Mouse (Mus musculus): ENCODE data around the gene Gbp2b.
A peak's percentile ranks its signal among the peaks of the same experiment; 100 is the strongest.
"Not testable (repeated sequence)": the region's sequence is repeated elsewhere in the genome, so short reads cannot be mapped to it uniquely, and the experiment has no call there.

Gene Gbp2b

DNA sequence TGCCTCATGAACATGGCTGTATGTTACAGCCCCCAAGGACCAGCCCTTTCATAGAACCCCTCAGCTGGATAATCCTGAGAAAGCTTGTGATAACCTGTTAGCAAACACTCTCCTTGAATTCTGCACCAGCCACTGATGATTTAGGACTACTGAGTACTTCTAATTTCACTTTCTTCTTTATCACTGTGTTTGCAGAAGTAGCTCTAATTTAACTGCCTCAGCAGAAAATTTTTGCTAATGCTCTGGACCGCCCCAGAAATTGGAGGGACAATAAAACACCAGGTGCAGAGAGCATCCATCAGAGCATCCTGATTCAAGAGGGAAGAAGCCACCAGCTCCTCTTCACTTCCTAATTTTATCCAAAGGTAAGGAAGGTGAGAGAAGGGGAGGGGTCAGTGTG is at the start of gene Gbp2b:
TSS of gene Gbp2b (plus strand) at position 301 of the 400 bp plus-strand sequence.
- no peak for DNase-seq (ENCODE audit: low spot score)

DNA sequence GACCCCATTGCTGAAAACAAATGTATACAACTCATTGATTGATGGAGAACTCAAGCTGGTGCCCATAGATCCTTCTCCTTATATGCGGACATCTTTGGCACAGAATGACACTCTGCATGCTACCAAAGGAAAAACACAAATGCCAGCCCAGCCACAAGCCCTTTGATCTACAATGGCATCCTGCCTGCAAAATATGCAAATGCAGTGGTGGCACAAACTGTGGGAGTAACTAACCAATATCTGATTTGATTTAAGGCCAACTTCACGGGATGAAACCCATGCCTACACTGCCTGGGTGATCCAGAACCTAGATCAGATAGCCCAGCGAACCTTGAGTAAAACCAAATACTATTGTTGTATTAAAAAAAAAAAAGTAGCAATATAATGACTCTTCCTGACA is 48.0 kb upstream of the Gbp2b start:
- no peak for DNase-seq (ENCODE audit: low spot score)

DNA sequence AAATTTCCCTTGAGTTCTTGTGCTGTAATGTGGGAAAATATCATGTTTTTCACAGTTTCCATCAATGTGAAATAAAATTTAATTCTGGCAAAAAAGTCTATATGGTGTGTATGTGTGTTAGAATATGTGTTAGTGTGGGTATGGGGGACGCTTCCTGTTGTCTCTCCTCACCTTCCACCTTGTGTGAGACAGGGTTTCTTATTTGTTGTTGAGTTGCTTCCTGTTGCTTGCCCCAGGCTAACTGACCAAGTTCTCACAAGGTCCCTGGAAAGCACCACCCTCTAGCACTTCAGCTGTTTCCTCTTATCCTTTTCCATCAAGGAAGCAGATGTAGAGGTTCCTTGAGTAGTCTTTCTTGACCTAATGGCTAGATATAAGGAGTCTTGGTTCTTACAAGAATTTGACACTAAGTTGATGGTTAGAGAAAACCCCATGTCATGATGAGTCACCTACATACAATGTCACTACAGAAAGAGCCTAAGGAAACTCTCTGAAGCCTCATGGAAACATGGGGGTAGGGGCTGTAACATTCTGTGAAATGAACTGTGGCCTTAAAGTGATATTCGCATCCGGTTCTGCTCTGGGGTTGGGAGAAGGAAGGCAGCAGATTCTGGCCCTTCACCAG is 44.5 kb upstream of the Gbp2b start:
- DNase-seq (ENCODE audit: low spot score) = no peak

DNA sequence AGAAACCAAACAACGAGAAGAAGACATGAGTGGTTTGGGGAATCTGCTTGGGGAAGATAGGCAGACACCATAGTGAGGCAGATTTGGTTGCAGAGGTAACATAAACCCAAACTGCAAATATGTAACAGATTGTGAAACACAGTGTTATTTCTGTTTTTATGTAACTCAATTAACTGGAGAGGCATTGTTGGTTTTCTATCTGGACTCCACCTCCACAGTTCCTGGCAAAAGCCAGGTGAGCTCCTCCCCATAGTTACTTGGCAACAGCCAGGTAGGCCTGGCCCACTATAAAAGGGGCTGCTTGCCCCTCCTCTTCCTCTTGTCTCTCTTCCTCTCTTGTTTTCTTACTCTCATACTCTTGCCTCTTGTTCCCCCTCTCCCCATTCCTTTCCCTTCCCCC is 40.0 kb upstream of the Gbp2b start:
- DNase-seq (ENCODE audit: low spot score) = no peak

DNA sequence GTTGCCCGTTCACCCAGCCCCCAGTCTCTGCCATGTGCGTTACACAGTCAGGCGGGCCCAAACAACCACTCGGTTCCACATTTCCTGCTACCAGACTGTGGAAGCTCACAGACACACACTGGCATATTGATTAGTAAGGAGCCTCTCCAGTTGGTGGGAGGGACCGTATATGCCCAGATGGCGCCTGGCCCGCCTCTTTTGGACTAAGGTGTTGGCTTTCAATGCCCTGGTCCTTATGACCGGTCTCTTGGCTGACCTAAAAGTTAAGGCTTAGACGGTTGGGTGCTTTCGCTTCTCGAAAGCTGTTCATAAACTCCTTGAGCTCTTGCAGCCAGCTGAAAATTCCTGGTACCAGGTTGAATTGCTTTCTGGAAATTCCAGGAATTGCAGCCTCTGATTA is 39.0 kb upstream of the Gbp2b start:
- DNase-seq (ENCODE audit: low spot score) = no peak

DNA sequence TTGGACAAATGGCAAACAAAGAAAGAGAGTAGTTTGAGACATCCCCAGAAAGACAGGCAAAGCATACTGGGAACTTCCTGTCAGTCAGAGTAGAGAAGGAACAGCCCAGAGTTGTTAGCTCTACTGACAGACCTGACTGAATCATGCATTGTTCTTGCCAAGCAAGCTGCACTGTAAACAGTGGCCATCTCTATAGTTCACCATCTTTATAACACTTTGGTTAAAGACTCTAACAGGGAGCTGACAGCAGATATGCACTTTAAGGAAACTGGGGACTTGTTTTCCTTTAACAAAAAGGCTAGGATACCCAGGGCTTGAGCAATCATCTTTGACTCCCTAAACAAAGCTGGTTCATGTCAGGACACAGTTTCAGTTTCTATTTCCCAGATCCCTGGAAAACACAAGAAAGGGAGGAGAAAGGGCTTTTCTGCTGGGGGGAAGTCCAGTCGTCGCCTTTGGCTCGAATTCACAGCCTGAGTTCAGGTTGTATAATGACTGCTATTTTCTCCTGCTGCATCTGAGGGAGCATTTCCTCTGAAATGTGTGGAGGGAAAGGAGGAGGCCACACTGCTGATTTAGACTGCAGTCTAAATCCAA is 34.9 kb upstream of the Gbp2b start, which contains the start of gene Gbp3:
TSS of gene Gbp3 (plus strand) at position 395 of the 597 bp plus-strand sequence.
- DNase-seq (ENCODE audit: low spot score) = peak; percentile 23

DNA sequence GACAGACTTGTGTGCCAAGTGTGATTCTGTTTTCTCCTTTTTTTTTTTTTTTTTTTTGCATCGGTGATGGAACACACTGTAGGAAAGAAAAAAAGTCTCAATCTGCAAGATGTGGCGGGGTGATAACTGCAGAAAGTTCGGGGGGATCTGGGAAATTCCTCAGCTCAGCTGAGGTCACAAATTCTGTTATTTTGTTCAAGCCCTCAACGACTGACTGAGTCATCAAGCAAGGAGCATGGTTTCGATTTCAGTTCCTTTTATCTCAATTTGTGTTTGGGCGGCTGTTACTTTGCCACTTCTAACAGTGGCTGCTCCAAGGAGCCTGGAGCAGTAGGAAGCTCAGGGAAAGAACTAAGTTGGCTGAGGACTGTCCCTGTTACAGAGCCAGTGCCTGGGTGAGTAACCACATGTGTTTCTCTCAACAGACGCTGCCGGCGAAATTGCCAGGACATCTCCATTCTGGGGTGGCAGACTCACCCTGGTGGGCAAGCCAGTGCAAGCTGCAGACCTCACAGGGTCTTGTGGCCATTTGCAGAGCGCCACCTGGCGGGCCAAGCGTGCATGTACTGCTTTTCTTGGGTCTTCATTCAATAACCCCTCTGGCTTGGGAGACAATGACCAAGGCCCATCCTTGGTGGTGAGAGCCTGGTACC is 34.2 kb upstream of the Gbp2b start:
- DNase-seq (ENCODE audit: low spot score) = peak; percentile 86

DNA sequence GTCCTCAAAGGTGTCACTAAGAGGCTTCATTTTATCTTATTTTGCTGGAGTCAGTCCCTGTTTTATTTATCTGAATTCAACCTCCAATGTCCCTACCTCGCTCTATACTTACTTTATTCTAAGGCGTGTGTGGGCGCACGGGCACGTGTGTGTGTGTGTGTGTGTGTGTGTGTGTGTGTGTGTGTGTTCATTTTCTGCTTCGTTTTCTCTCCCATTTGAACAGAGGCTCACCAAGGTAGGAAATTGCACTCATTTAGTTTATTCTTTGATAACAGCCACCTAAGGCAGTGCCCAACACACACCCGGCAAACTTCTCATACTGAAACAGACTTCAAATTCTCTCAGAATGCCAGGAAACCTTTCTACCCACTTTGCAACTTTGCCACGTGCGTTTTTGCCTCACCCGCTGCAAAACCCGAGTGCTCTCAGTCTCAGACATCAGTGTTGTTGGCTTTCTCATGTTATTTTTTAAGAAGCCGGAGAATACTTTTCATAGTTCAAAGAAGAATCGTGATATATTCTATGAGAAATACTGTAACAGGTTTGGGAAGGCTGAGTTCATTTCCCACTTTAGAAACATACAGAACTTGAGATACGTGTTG is 33.5 kb upstream of the Gbp2b start:
- no peak for DNase-seq (ENCODE audit: low spot score)

DNA sequence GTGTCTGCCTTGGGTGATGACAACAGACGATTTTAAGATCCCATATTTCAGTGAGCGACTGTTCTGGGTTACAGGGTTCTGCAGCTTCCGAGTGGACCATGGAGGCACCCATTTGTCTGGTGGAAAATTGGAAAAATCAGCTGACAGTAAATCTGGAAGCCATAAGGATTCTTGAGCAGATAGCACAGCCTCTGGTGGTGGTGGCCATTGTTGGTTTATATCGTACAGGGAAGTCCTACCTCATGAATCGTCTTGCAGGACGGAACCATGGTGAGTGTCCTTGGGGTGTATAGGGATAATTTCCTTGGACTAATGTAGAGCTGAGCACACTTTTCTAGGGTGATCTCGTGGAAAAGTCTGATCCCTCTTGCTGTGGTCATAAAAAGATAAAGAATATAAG is 33.0 kb upstream of the Gbp2b start:
- no peak for DNase-seq (ENCODE audit: low spot score)

DNA sequence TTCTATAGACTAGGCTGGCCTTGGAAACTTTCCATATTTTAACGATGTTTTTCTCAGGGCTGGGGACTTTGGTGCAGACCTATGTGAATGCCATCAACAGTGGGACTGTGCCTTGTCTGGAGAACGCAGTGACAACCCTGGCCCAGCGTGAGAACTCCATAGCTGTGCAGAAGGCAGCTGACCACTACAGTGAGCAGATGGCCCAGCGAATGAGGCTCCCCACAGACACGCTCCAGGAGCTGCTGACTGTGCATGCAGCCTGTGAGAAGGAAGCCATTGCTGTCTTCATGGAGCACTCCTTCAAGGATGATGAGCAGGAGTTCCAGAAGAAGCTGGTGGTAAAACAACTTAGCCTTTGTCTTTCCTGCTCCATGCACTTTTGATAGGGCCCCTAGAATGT is 27.2 kb upstream of the Gbp2b start:
- not testable (repeated sequence) for DNase-seq (ENCODE audit: low spot score)

DNA sequence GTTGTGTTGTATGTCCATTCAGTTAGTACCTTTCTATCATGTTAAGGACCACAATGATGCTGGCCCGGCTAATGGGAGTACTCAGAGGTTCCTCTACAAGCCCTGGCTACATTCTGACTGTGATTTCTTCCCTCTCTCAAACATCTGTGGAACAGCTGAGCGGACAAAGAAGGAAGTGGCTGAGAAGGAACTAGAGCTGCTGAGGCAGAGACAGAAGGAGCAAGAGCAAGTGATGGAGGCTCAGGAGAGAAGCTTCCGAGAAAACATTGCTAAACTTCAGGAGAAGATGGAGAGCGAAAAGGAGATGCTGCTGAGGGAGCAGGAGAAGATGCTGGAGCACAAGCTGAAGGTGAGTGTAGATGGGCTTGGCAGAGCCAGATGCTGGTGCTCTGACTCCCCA is 23.9 kb upstream of the Gbp2b start:
- DNase-seq (ENCODE audit: low spot score) = no peak

DNA sequence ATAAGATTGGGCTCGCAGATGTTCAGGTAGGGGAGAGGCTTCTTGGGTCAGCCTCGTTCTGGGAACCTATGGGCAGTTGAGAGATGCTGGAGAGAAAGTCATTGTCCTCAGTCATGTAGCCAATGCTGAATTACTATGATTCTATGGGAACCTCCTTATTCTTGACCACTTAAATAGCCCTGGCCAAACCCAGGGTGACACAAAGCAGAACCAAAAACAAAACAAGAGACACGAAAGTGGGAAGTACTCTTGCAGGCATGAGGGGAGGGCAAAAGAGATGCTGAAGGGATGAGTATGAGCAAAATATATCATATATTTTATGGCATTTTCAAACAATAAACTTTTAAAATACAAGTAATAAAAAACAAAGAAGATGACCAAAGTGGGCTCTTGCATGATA is 17.5 kb upstream of the Gbp2b start:
- no peak for DNase-seq (ENCODE audit: low spot score)

DNA sequence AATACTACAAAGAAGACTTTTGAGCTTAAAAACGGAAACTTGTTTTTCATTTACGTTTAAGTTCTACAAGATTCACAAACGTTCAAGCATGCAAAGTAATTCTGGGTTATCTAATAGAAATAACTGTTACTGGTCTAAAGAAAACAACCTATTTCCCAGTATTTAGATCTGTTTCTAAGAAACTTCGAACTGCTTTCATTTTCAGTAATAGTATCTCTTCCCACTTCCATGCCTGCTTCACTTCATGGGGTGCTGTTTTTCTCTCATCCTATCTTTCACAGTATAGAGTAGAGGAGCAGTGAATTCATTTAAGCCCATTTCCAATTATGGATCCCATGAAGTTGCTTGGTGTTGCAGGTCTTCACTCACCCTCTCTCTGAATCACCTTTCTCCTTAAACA is 16.3 kb upstream of the Gbp2b start:
- DNase-seq (ENCODE audit: low spot score) = no peak

DNA sequence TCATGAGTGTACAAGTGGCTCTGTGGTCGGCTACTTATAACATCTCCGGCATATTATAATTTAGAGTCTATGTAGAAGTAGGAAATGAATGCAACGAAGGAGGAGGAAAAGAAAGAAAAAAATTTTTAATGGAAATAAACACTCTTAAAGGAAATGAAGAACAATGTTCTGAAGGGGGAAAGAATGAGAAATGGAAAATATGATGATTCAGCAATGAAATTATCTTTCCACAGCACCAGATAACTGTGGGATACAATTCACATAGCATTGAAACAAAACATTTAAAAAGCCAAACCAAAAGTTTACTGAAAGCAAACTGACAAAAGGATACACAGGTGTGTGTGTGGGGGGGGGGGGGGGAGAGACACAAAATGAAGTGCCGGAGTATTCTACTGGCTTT is 11.6 kb upstream of the Gbp2b start:
- DNase-seq (ENCODE audit: low spot score) = no peak

DNA sequence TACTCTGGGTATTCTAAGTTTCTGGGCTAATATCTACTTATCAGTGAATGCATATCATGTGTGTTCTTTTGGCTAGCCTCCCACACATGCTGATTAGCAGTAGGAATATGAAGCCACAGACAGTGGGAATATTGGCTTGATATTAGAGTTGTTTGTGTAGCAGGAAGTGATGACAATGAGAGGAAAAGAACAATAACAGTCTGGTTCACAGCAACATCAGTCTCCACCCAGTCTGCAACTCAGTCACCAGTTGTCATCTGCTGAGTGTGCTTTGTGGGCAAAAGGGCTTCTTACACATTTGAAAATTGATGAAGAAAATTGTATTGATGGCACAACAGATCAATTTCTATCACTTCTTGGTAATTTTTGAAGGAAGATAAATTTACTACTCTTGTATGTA is 7.3 kb upstream of the Gbp2b start:
- DNase-seq (ENCODE audit: low spot score) = no peak

DNA sequence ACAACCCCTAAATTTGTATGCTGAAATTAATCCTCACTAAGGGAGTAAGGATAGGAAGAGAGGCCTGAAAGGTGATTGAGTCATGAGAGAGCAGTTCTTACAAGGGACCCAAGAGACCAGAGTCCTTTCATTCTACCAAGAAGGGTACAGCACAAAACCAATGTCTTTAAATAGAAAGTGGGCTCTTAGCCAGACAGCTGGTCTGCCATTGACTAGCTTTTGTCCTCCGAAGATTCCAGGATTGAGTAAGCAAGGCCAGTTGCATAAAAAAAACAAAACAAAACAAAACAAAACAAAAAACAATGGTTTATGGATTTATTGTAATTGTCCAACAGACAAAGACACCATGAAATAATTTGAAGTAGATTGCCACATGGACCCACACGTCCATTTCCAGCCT is 5.8 kb upstream of the Gbp2b start:
- no peak for DNase-seq (ENCODE audit: low spot score)

DNA sequence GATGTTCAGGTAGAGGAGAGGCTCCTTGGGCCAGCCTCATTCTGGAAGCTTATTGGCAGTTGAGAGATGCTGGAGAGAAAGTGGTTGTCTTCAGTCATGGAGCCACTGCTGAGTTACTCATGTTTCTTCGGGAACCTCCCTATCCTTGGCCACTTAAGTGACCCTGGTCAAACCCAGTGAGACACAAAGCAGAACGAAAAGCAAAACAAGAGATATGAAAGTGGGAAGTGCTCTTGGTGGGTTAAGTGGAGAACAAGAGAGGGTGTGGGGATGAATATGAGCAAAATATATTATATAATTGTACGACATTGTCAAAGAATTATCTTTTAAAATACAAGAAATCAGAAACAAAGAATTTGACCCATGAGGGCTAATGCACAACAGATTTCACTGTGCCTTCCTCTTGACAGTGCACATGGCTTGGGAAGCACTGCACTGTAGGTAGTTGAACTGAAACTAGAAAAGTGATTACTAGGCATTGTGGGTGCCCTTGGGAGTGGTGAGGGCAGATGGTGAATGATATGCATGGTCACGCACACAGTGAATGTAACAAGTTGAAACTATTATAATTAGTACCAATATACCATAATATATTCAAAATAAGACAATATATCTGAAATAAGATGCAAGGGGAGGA is 4.1 kb upstream of the Gbp2b start:
- DNase-seq (ENCODE audit: low spot score) = no peak

DNA sequence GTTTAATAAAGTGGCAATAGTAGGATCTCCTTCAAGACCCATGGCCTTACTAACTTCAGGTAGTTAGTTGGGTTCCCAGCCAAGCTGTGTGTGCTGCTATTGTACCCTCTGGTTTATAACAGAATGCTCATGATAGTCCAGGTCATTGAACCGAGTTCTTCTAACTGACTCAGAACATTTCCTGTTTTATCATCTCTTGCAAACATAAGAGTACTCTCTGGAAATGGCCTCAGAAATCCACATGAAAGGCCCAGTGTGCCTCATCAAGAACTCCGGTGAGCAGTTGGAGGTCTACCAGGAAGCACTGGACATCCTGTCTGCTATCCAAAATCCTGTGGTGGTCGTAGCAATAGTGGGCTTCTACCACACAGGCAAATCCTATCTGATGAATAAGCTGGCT is 3.3 kb downstream of the Gbp2b start:
- DNase-seq (ENCODE audit: low spot score) = no peak

DNA sequence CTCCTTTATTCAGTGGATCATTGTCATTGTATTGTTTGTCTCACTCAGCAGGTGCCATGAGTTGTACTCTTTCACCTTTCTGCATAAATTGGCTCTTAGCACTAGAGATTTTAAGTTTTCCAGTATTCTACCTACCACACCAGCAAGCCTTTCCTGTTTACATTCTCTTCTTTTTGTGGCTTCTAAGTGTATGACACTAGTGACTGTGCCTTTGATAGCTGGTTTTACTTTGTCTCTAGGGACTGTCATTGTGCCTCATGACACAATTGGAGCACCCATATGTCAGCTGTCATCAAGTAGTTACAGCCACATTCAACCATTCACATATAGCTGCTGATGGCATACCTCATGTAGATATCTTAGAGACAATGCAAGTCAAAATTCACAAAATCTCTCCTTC is 7.0 kb downstream of the Gbp2b start:
- DNase-seq (ENCODE audit: low spot score) = no peak

DNA sequence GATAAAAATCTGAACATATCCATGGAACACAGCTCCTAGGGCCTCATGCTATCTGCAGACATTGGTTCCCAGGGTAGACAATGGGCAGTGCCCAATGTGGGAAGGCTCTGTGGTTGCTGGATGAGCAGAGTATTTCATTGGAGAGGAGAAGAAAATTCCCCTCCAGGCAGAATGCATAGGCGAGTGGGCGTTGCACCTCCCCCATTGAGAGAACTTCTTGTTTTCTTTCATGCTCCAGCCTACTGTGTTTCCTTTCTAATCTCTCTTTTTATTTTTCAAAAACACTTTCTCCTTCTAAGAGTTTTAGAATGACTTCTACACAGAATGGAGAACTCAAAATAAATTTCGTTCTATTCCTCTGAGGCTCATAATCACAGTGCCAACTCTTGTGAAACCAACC is 24.0 kb downstream of the Gbp2b start:
- DNase-seq (ENCODE audit: low spot score) = no peak

DNA sequence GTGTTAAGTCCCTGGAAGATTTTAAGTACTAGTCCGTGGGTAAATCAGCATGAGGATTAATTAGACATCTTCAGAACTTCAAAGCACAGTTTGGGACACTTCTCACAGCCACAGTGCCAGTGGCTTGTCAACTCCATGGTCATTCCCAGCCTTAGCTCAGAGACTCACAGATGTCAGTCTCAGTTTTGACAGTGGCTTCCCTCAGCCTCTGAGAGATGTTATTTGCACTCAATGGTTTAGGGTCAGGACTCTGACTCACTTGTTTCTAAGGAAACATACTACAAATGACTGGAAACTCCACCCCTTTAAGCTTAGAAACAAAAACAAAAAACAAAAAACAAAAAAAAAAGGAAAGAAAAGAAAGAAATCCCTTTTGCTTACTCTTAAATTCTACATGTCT is 25.0 kb downstream of the Gbp2b start:
- no peak for DNase-seq (ENCODE audit: low spot score)

DNA sequence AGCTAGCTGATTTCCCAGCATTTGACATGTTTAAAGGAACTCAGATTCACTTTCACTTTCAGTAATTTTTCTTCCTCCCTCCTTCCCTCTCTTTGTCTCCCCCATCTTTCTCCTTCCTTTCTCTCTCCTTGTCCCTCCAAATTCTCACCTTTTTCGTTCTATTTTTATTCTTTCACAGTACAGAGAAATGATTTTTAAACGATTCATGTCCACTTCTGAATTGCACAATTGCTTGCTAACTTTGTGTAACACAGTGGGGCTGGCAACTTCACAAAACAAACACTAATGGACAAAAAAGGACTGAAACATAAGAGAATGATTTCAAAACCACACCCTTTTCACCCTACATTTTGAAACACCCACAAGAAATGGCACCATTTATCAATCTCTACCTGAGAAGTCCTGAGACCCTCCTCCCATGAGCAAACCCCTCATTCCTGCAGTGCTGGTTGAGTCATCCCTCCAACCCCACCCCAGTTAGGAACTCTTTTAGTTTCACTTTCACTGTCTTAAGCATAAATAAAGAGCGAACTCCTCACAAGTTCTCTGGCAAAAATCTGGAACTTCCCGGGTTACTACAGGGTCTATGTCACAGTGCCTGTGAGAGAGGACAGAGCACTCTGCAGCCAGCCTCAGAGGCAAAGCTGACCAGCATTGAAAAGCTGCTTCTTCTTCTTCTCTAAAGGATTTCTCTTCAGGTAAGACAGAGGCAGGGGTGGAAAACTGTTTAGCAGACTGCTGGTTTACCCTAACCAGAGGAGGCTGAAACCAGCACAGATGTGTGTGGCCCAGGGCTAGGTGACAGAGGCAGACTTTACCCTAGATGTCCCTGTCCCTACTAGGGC is 25.7 kb downstream of the Gbp2b start, which contains the start of gene Gbp2:
TSS of gene Gbp2 (plus strand) at position 492 of the 845 bp plus-strand sequence.
- DNase-seq (ENCODE audit: low spot score) = peak; percentile 38

Measured in urinary bladder, postnatal 14 days (tissue).